Mouse (Mus musculus) spleen, postnatal 0 days (tissue): Measurements from ENCODE around the gene Ttc4. TPM values are rescaled to one million over a fixed set of nuclear protein-coding genes. Genes with fewer than 3 reads are reported as not detected.

Experiments used
- polyA plus RNA-seq: library from polyadenylated mRNA; unstranded; fragments of >200 nt; fragmentation: Nextera tagmentation; extraction: Ambion mirVana; gene quantifications from 2 replicates; pipeline ENCODE4 v1.2.1, GENCODE M21; 2015

Gene Ttc4
- polyA plus RNA-seq, result 33.7 and 35.8 TPM in 2 replicates

DNA sequence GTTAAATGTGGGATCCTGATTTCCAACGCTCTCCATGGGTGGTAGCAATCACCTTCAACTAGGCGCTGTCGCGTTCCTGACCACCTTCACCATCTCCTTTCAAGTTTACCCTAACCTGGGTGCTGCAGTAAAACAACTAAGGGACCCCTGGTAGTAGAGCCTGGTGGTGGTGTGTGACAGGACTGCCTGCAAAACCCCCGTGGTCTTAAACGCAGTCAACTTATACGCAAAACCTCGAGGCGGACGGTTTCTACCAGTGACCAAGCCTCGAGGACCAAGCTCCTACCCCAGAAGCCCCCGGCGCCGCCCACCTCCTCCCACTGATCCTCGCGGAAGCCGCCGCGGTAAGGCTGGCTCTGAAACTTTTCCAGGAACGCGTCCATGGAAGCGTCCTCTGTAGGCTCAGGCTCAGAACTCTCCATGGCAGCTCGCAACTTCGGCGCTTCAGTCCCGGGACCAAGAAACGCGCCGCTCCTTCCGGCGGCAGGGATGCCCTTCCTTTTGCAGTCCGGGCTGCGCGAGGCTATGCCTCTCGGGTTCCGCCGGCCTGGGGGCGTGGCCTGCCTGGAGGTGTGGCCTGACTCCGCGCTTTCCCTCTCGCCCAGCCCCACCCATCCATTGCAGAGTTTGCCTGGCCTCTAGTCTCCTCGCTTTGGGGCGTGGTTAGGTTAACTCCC, at the start of gene Ttc4:
Gene Ttc4 (minus strand): TSS at position 503 of the 677 bp plus-strand sequence.

DNA sequence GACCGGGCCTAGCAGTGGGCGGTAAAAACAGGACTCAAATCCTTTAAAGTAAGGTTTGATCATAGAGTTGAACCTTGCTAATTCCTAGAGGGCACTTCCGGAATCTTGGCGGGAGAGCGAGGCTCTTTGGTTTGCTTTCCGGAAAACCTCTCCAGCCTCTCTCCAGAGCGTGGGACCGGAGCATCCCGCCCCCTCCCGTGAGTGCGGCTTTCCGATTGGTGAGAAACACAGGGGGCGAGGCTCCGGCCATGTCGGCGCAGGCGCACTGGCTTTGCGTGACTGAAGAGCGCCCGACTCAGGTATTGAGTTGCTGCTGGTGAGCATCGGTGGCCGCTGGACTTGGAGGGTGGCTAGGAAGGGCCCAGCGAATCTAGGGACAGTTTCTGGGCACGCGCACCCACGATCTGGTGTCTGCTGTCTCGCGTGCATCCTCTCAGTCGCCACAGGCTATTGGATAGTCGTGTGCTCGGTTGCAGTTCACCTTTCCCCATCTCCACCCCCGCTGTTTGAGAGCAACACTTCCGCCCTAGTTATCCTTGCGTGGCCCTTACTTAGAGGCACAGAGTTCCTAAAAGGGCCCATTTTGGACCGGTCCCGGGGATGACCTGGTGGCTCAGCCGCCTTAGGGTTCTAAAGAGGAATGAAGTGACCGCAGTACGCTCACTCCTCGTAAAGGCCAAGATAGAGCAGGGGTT, 27.8 kb downstream of the Ttc4 start, which contains the start of gene Pars2:
Gene Pars2 (plus strand): TSS at position 237 of the 695 bp plus-strand sequence.

DNA sequence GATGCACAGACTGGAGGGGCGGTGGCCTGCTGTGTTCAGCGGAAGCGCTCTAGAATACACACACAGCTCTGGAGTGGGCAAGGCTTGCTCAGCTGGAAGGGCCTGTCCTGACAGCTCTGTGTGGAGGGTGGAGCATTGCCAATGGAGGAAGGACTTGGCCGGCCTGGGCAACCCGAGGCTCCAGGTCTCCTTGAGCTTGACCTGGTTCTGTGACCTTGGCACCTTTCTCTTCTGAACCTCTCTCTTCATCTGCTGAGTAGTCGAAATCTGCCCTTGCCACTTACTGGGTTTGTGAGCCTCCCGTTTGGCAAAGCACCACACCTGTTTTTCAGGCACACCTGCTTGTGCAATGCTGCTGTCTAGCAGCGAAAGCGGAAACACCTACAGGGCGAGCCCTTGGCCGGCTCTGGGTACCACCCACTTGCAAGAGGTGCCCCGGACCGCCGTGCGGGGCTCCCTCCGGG, 56.7 kb downstream of the Ttc4 start, which contains the start of gene Ttc22:
Gene Ttc22 (plus strand): TSS at position 403 of the 464 bp plus-strand sequence.

DNA sequence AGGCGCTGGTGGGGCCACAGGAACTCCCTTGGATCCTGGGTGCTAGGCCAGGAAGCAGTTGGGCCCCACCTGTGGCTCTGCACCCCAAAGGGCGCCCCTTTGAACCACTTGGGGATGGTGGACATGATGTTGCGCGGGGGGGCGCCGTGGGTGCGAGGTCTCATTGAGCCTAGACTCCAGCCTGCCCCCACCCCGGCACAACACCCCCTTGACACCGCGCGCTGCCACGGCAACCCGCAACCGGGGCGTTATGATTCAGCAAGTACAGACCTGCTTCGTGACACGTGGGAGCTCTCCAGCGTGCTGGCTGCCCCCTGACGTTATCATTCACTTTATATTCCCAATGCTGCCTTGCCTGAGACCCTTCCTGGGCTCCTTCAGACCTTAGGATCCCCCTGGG, 61.7 kb downstream of the Ttc4 start, which contains the start of gene Lexm:
Gene Lexm (minus strand): TSS at position 186 of the 400 bp plus-strand sequence.

Other genes starting within 250 kb of the Ttc4 start
- gene Pcsk9, start 214.6 kb downstream of the Ttc4 start, polyA plus RNA-seq, result 1.7 and 2.0 TPM in 2 replicates
- gene Bsnd, start 186.7 kb downstream of the Ttc4 start, polyA plus RNA-seq, result not detected in 2 replicates
- 1.8 and 2.2 TPM in 2 replicates for gene Dhcr24, start 117.9 kb downstream of the Ttc4 start, polyA plus RNA-seq
- not detected in 2 replicates for gene Lexm, start 61.7 kb downstream of the Ttc4 start, polyA plus RNA-seq
- gene Ttc22, start 56.5 kb downstream of the Ttc4 start, polyA plus RNA-seq, result 0.88 and 1.1 TPM in 2 replicates
- gene Pars2, start 27.9 kb downstream of the Ttc4 start, polyA plus RNA-seq, result 4.8 and 5.5 TPM in 2 replicates
- gene Mroh7, start 52.0 kb upstream of the Ttc4 start, polyA plus RNA-seq, result 0.28 and 0.51 TPM in 2 replicates
- 9.5 and 17.2 TPM in 2 replicates for gene Fam151a, start 54.9 kb upstream of the Ttc4 start, polyA plus RNA-seq
- gene Acot11, start 126.1 kb upstream of the Ttc4 start, polyA plus RNA-seq, result 3.3 and 3.4 TPM in 2 replicates
- gene Ssbp3, start 231.8 kb upstream of the Ttc4 start, polyA plus RNA-seq, result 77.8 and 78.9 TPM in 2 replicates